ENCODE assay signal across 14 mouse cellular contexts in the genomic region with DNA sequence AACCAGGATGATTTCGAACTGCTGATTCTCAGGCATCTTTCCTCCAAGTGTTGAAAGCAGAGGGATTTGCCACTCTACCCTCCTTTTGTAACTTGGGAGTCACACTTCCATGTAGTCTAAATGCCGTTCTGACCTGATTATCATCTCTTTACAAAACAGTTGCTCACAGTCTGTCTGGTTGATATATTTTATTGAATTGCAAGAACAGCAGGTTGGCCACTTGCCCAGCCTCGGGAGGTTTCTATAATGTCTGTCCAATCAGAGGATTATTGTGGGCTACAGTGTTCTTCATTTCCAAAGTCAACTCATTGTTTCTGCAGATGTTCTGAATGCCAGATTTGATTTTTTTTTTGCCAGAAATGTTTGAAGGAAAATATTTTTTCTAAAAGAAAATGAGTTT.
A peak's percentile ranks its signal among the peaks of the same experiment; 100 is the strongest.
DNase-seq lines count a peak whose midpoint lies in the region; ATAC-seq and TF ChIP-seq lines count a peak whose summit lies in the region.
"Had no signal": no experiment of that assay in that cellular context is flagged by ENCODE, and none has a peak within 500 bp of the region (broad histone marks: within the 10 kb centered on the region; RNA-seq: fewer than 3 reads in every experiment).

No protein-coding gene starts in this region.

- DNase-seq in lung, embryonic 14.5 days = peak; percentile 46
- no peak for DNase-seq in lung, postnatal 25 days (ENCODE audit: low spot score)
- DNase-seq in forebrain, postnatal 0 days = peak; percentile 32
- peak; percentile 12 to 27 for DNase-seq in left cerebral cortex, postnatal 25 days (ENCODE audit: low spot score in 2 of 2)
- no peak for DNase-seq in lung, postnatal 10 days
- no peak for DNase-seq in ovary, postnatal 14 days (ENCODE audit: low spot score)
- DNase-seq: thymus, postnatal 14 days had no signal

- no peak overlapping the region for H3K9ac ChIP-seq in forebrain, embryonic 13.5 days
- no peak overlapping the region for H3K9ac ChIP-seq in forebrain, embryonic 12.5 days
- H3K9ac ChIP-seq in lung, embryonic 14.5 days = no peak overlapping the region
- H3K9ac ChIP-seq in forebrain, postnatal 0 days = no peak overlapping the region
- H3K9ac ChIP-seq: liver, embryonic 14.5 days had no signal

- no peak overlapping the region for H3K4me3 ChIP-seq in forebrain, embryonic 13.5 days
- no peak overlapping the region for H3K4me3 ChIP-seq in forebrain, embryonic 12.5 days (replicated peaks)
- no peak overlapping the region for H3K4me3 ChIP-seq in lung, embryonic 14.5 days (ENCODE audit: low read depth, low read length)
- H3K4me3 ChIP-seq in forebrain, postnatal 0 days (ENCODE audit: low read depth, low read length) = no peak overlapping the region
- H3K4me3 ChIP-seq: left cerebral cortex, adult 2 months; myocyte had no signal

- ATAC-seq in forebrain, embryonic 13.5 days = peak; percentile 78
- ATAC-seq in forebrain, embryonic 12.5 days (ENCODE audit: low FRiP score) = no peak
- no peak for ATAC-seq in lung, embryonic 14.5 days (ENCODE audit: insufficient read depth)
- ATAC-seq in forebrain, postnatal 0 days = peak; percentile 38; the same call in 1 of the 2 replicates
- ATAC-seq: activated CD4-positive, CD25-positive, alpha-beta regulatory T cell, adult 4 months; intestine, postnatal 0 days had no signal

- no peak overlapping the region for H3K4me2 ChIP-seq in forebrain, embryonic 13.5 days
- H3K4me2 ChIP-seq in forebrain, embryonic 12.5 days = no peak overlapping the region
- no peak overlapping the region for H3K4me2 ChIP-seq in lung, embryonic 14.5 days
- H3K4me2 ChIP-seq in forebrain, postnatal 0 days (ENCODE audit: low read depth) = no peak overlapping the region

- H3K36me3 ChIP-seq in forebrain, embryonic 13.5 days (ENCODE audit: poor library complexity, severe bottlenecking) = no peaks in the 10 kb centered on the region
- no peaks in the 10 kb centered on the region for H3K36me3 ChIP-seq in forebrain, embryonic 12.5 days (replicated peaks)
- no peaks in the 10 kb centered on the region for H3K36me3 ChIP-seq in lung, embryonic 14.5 days (ENCODE audit: insufficient read depth)
- no peaks in the 10 kb centered on the region for H3K36me3 ChIP-seq in forebrain, postnatal 0 days (ENCODE audit: insufficient read depth)

- H3K27ac ChIP-seq in forebrain, embryonic 13.5 days = no peak overlapping the region
- H3K27ac ChIP-seq in forebrain, embryonic 12.5 days = no peak overlapping the region
- no peak overlapping the region for H3K27ac ChIP-seq in lung, embryonic 14.5 days (ENCODE audit: low read depth)
- H3K27ac ChIP-seq in forebrain, postnatal 0 days (ENCODE audit: low read depth, low read length) = no peak overlapping the region
- H3K27ac ChIP-seq: left cerebral cortex, adult 2 months; liver, embryonic 14.5 days had no signal

- no peaks in the 10 kb centered on the region for H3K27me3 ChIP-seq in forebrain, embryonic 13.5 days
- H3K27me3 ChIP-seq in forebrain, embryonic 12.5 days = no peaks in the 10 kb centered on the region
- no peaks in the 10 kb centered on the region for H3K27me3 ChIP-seq in lung, embryonic 14.5 days (ENCODE audit: insufficient read depth, low read length)
- no peaks in the 10 kb centered on the region for H3K27me3 ChIP-seq in forebrain, postnatal 0 days (ENCODE audit: insufficient read depth, low read length)

- intact Hi-C loops in left cerebral cortex, postnatal 25 days (cut with DNase I) = no loop called here

- H3K9me3 ChIP-seq in forebrain, embryonic 13.5 days (replicated peaks) = no peaks in the 10 kb centered on the region
- no peaks in the 10 kb centered on the region for H3K9me3 ChIP-seq in forebrain, embryonic 12.5 days
- no peaks in the 10 kb centered on the region for H3K9me3 ChIP-seq in lung, embryonic 14.5 days (ENCODE audit: low read depth, low read length)
- no peaks in the 10 kb centered on the region for H3K9me3 ChIP-seq in forebrain, postnatal 0 days (ENCODE audit: low read length)

- WGBS in forebrain, embryonic 13.5 days = 41% methylated on average over 3 of the region's 3 CpGs
- 49% methylated on average over 3 of the region's 3 CpGs for WGBS in forebrain, embryonic 12.5 days
- WGBS in lung, embryonic 14.5 days = 51% methylated on average over 3 of the region's 3 CpGs
- 18% methylated on average over 3 of the region's 3 CpGs for WGBS in forebrain, postnatal 0 days

- H3K4me1 ChIP-seq in forebrain, embryonic 13.5 days = peaks cover 4% of the 10 kb centered on the region; the same call in 1 of the 2 replicates
- no peaks in the 10 kb centered on the region for H3K4me1 ChIP-seq in forebrain, embryonic 12.5 days
- no peaks in the 10 kb centered on the region for H3K4me1 ChIP-seq in lung, embryonic 14.5 days (ENCODE audit: insufficient read depth)
- no peaks in the 10 kb centered on the region for H3K4me1 ChIP-seq in forebrain, postnatal 0 days (ENCODE audit: insufficient read depth)

- TF ChIP-seq CTCF in lung, embryonic 14.5 days (IDR thresholded peaks at IDR 0.05; ENCODE audit: low read depth) = no peak
- TF ChIP-seq CTCF in forebrain, postnatal 0 days (IDR thresholded peaks at IDR 0.05; ENCODE audit: low read depth) = no peak

Comparison
In these comparisons a context has a peak if more than half of its experiments do, and no peak if none do; other contexts are left out.
1. ATAC-seq: peak in forebrain, embryonic 13.5 days (single experiment) and forebrain, postnatal 0 days (single experiment); none in forebrain, embryonic 12.5 days (single experiment) and lung, embryonic 14.5 days (single experiment).
2. DNase-seq: peak in lung, embryonic 14.5 days (single experiment), forebrain, postnatal 0 days (single experiment) and left cerebral cortex, postnatal 25 days (2 of 2); none in lung, postnatal 25 days (single experiment), lung, postnatal 10 days (single experiment) and ovary, postnatal 14 days (single experiment).